Mouse (Mus musculus) hindlimb bud, embryonic 11.5 days (tissue): ENCODE results near the gene Uroc1.

ENCODE experiments used
- DNase-seq: peaks from one replicate; pipeline ENCODE4 v3.0.0-alpha.2; 2012; ENCODE audit warnings: low read depth, low spot score; ENCODE audit errors: extremely low spot score

Gene Uroc1

GRCm38 (mm10) chr6:90332561-90333425 lies at the start of gene Uroc1:
TSS of gene Uroc1 (plus strand) at chr6:90333284.
- DNase-seq = no peak

GRCm38 (mm10) chr6:90288265-90288664 lies 44.8 kb upstream of the Uroc1 start:
- no peak for DNase-seq

- no peak for DNase-seq
These were observed 32.2 kb upstream of the Uroc1 start, which contains the start of gene BC048671 for GRCm38 (mm10) chr6:90300919-90301318. TSS of gene BC048671 (plus strand) at chr6:90301219.

- no peak for DNase-seq
These were observed 26.6 kb upstream of the Uroc1 start for GRCm38 (mm10) chr6:90306315-90306975.

DNA sequence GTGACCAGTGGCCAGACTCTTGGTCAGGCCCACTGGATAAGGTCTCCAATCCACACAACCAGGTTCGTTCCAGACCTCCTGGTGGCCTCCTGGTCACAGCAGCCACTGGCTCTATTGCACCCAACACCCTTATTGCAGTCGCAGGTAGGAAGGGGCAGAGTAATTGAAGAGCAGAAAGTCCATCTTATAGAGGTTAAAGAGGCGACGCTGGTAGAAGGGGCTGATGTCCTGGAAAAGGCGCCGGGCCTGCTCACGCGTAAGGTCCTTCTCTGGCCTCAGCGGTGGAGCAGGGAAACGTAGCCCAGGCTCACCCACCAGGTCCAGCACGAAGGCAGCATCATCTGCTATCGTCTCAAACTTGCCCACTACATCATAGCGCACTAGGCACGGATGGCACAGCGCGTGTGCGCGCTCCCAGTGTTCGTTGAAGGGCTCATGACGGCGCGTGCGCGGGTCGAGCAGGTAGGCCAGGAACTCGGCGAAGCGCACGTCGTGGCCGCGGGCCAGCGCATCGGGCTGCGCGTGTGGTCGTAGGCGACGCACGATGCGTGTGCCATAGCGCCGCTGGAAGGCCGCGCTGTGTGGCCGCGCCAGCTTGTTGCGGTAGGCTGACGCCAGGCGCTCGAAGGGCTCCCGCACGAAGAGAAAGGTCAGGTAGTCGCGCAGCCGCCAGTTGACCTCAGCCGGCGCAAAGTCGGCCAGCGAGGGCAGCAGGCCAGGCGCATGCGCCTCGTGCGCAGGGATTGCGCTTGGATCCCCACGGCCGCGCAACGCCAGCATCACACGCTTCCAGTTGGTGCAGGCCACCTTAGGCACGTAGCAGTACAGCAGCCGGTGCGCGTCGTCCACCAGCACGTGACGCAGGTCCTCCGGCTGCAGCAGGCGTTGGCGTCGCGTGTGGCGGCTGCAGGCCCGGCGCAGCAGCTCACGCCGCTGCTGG lies 24.0 kb upstream of the Uroc1 start:
- no peak for DNase-seq

DNA sequence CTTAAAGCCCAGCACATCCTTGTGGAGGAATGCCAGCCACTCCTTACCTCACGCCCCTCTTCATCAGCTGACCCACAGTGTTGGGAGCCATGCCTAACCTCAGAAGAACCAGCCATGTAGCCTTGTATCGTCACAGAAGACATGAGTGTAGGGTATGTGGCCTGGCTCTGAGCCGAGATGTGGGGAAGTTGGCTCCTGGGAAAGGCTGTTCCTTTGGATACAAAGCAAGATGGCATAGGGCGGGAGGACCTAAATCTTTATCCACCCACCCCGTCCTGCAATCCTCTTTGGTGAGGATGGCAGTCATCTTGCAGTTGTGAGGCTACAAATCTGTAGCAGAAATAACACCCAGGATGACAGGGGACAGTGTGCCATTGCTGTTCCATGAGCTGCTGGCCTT lies 17.1 kb upstream of the Uroc1 start:
- DNase-seq = no peak

DNA sequence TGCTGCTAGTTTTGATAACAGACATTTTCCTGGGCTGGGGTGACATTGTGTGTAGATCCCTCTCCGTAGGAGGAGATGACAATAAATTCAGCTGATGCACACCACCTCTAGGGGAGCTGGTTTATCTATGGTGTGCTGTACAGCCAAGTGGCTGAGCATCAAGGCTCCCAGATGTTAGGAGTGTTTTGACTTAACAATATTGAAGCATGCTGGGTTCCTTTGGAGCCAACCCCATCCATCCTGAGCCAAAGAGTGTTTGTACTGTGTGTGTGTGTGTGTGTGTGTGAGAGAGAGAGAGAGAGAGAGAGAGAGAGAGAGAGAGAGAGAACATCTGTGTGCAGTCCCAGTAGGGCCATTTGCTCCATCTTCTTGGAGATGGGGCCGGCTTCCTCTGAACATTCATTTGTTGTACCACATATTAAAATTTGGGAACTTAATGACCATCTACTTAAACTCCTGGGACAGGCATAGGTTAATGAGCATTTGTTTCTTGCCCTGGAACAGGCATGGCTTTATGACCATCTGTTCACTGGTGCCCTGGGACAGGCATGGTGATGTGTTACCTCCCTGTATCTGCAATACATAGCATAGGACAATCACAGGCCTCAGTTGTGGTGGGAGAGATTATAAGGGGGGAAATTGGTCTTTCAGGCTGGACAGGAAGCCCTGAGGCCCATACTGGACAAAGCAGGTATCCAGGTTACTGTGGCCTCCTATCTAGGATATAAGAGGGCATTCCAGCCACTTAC lies 15.4 kb upstream of the Uroc1 start:
- no peak for DNase-seq

DNA sequence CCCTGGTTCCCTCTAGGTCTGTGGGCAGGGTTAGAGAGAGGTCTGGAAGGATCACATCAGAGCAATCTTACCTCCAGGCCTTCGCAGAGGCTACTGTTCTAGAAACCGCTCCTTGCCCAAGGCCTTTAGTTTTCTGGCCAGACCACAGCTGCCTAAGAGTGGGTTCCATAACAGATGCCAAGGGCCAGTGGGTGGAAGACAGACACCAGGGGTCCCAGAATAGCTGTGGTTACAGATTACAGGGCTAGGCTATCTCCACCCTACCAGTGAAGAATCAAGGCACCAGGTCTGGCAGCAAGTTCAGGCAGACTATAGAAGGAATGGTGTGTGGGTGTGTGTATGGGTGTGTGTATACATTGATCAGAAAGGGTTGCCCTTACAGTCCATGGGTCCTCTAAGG lies 14.1 kb upstream of the Uroc1 start:
- no peak for DNase-seq

- DNase-seq = no peak
These were observed 13.5 kb upstream of the Uroc1 start for GRCm38 (mm10) chr6:90319475-90320191.

GRCm38 (mm10) chr6:90320429-90320828 lies 12.7 kb upstream of the Uroc1 start:
- DNase-seq = no peak

- no peak for DNase-seq
These were observed 11.3 kb upstream of the Uroc1 start for GRCm38 (mm10) chr6:90321811-90322210.

- DNase-seq = no peak
These were observed 9.1 kb upstream of the Uroc1 start for GRCm38 (mm10) chr6:90324026-90324425.

DNA sequence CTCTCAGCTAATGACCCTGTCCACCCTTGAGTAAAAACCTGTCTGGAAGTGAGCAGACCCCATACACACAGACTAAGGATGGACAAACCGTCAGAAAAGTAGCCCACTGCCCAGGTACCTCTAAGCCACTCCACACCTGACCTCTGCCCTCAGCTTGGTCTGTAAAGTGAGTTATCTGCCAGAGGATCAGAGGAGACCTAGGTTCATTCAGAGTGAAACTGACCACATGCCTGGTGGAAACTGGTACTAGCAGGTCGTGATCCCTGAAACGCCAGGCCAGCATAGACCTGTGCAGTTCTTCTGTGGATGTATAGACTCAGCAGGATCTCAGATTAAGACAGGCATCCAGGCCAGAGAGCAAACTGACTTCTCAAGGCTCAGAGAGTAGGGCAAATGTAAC lies 8.6 kb upstream of the Uroc1 start:
- DNase-seq = no peak

DNA sequence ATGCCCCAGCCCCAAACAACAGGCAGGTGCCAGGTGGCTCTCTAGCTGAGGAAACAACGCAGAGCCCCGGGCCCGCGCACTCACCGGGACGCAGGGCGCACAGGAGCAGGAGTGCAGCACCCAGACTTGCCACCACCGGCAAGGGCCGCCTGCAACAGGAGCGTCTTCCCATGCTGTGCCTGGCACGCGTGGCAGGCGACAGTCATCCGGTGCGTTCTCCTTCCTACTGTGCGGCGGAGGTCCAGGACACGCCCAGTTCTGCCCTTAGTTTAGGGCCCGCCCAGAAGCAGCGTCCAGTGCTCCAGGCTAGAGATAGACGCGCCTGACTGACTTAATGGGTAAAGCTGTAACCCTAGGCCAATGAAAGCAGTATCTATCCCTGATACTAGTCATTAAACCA lies 8.1 kb upstream of the Uroc1 start, which contains the start of gene Chst13:
Gene Chst13, minus strand, starts transcription at position 195 of the 400 bp plus-strand sequence.
- no peak for DNase-seq

GRCm38 (mm10) chr6:90327670-90328069 lies 5.4 kb upstream of the Uroc1 start:
- DNase-seq = no peak

- DNase-seq = no peak
These were observed 3.1 kb upstream of the Uroc1 start for GRCm38 (mm10) chr6:90329953-90330352.

DNA sequence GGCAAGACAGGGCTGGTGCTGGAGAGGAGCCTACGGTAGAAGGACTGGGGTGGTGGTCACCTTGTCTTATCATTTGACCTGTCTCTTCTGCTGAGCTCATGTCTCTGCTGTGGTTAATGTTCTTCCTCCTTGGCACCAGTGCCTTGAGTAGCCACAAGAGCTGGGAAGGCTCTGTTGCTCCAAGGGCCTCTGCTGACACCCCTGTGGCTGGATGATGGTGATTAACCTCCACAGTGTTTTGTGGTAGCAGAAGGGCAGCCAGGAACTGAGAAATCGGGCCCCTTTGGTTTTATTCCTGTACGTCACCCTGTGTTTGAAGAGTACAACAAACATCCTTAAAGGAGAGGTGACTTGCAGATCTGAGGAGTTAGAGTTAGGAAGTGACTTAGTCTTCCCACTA lies 1.2 kb downstream of the Uroc1 start:
- DNase-seq = no peak

GRCm38 (mm10) chr6:90342343-90342742 lies 9.3 kb downstream of the Uroc1 start:
- DNase-seq = no peak

- DNase-seq = no peak
These were observed 14.1 kb downstream of the Uroc1 start for GRCm38 (mm10) chr6:90347183-90347582.

- no peak for DNase-seq
These were observed 15.4 kb downstream of the Uroc1 start for GRCm38 (mm10) chr6:90348500-90348899.
